Mouse (Mus musculus): ENCODE results near the gene Ripor2. TPM values are rescaled to one million over a fixed set of nuclear protein-coding genes. Genes with fewer than 3 reads are reported as not detected.

Gene Ripor2
- 34.3 and 36.5 TPM in 2 replicates for polyA plus RNA-seq (2012; rRNA removed)

GRCm38 (mm10) chr13:24581833-24582232, at the start of gene Ripor2:
Gene Ripor2, plus strand, starts transcription at chr13:24582189.
- no peaks in the 10 kb centered on the region for H3K36me3 ChIP-seq (ENCODE audit: control insufficient read depth, insufficient read depth, low read length)
- WGBS, result 96% methylated on average over 10 of the region's 10 CpGs
- H3K27me3 ChIP-seq (ENCODE audit: control insufficient read depth, insufficient read depth, low read length), result no peaks in the 10 kb centered on the region
- TF ChIP-seq CTCF (IDR thresholded peaks at IDR 0.05; ENCODE audit: borderline replicate concordance, control insufficient read depth, extremely low read depth, insufficient read depth, low read length, poor library complexity) (no peak), POLR2A (IDR thresholded peaks at IDR 0.05; ENCODE audit: control insufficient read depth, extremely low read depth, insufficient read depth, low read length, poor library complexity) (no peak)
- DNase-seq, result no peak
- no peak within 1 kb of the TSS for H3K4me3 ChIP-seq (ENCODE audit: control insufficient read depth, insufficient read depth, low read length)
- H3K4me1 ChIP-seq (replicated peaks; ENCODE audit: control insufficient read depth, insufficient read depth, low read length), result peaks cover 2% of the 10 kb centered on the region
- H3K27ac ChIP-seq (ENCODE audit: control insufficient read depth, insufficient read depth, low read length), result no peak within 1 kb of the TSS

GRCm38 (mm10) chr13:24536531-24537167, 45.3 kb upstream of the Ripor2 start:
- DNase-seq, result no peak
- Histone ChIP-seq H3K4me3 (ENCODE audit: control insufficient read depth, insufficient read depth, low read length) (no peak overlapping the region), H3K27ac (ENCODE audit: control insufficient read depth, insufficient read depth, low read length) (no peak overlapping the region), H3K27me3 (ENCODE audit: control insufficient read depth, insufficient read depth, low read length) (no peaks in the 10 kb centered on the region), H3K36me3 (ENCODE audit: control insufficient read depth, insufficient read depth, low read length) (no peaks in the 10 kb centered on the region), H3K4me1 (replicated peaks; ENCODE audit: control insufficient read depth, insufficient read depth, low read length) (0 out of 2 replicates have a peak, but pooled peaks cover 3% of the 10 kb centered on the region)
- no peak for TF ChIP-seq CTCF (IDR thresholded peaks at IDR 0.05; ENCODE audit: borderline replicate concordance, control insufficient read depth, extremely low read depth, insufficient read depth, low read length, poor library complexity)
- no peak for TF ChIP-seq POLR2A (IDR thresholded peaks at IDR 0.05; ENCODE audit: control insufficient read depth, extremely low read depth, insufficient read depth, low read length, poor library complexity)
- WGBS, result 92% methylated on average over 6 of the region's 6 CpGs

GRCm38 (mm10) chr13:24538012-24538411, 44.0 kb upstream of the Ripor2 start:
- H3K4me1 ChIP-seq (replicated peaks; ENCODE audit: control insufficient read depth, insufficient read depth, low read length), result 0 out of 2 replicates have a peak, but pooled peaks cover 3% of the 10 kb centered on the region
- TF ChIP-seq POLR2A (IDR thresholded peaks at IDR 0.05; ENCODE audit: control insufficient read depth, extremely low read depth, insufficient read depth, low read length, poor library complexity) (no peak), CTCF (IDR thresholded peaks at IDR 0.05; ENCODE audit: borderline replicate concordance, control insufficient read depth, extremely low read depth, insufficient read depth, low read length, poor library complexity) (no peak)
- H3K27ac ChIP-seq (ENCODE audit: control insufficient read depth, insufficient read depth, low read length), result no peak overlapping the region
- 91% methylated on average over 2 of the region's 2 CpGs for WGBS
- no peak for DNase-seq
- H3K36me3 ChIP-seq (ENCODE audit: control insufficient read depth, insufficient read depth, low read length), result no peaks in the 10 kb centered on the region
- H3K4me3 ChIP-seq (ENCODE audit: control insufficient read depth, insufficient read depth, low read length), result no peak overlapping the region
- no peaks in the 10 kb centered on the region for H3K27me3 ChIP-seq (ENCODE audit: control insufficient read depth, insufficient read depth, low read length)

DNA sequence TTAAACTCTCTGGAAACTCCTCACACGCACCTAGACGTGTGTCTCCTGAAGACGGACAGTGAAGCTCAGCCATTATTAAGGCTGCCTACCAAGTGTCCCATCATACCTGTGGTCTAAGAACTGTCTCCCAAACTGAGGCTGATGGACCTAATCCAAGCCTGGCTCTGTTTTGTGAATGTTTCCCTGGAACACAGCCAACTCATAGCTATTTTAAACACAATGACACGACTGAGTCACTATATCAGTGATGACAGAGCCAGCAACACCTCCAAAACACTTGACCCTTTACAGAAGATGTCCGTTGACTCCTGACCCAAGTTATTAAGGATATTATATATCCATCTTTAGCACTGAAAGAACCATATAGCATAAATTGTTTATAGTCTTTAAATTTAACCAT, 43.0 kb upstream of the Ripor2 start:
- Histone ChIP-seq H3K4me1 (replicated peaks; ENCODE audit: control insufficient read depth, insufficient read depth, low read length) (0 out of 2 replicates have a peak, but pooled peaks cover 3% of the 10 kb centered on the region), H3K27me3 (ENCODE audit: control insufficient read depth, insufficient read depth, low read length) (no peaks in the 10 kb centered on the region), H3K36me3 (ENCODE audit: control insufficient read depth, insufficient read depth, low read length) (no peaks in the 10 kb centered on the region), H3K4me3 (ENCODE audit: control insufficient read depth, insufficient read depth, low read length) (no peak overlapping the region), H3K27ac (ENCODE audit: control insufficient read depth, insufficient read depth, low read length) (no peak overlapping the region)
- no peak for TF ChIP-seq CTCF (IDR thresholded peaks at IDR 0.05; ENCODE audit: borderline replicate concordance, control insufficient read depth, extremely low read depth, insufficient read depth, low read length, poor library complexity)
- no peak for TF ChIP-seq POLR2A (IDR thresholded peaks at IDR 0.05; ENCODE audit: control insufficient read depth, extremely low read depth, insufficient read depth, low read length, poor library complexity)
- no peak for DNase-seq
- 91% methylated on average over 5 of the region's 5 CpGs for WGBS

- no peak for TF ChIP-seq CTCF (IDR thresholded peaks at IDR 0.05; ENCODE audit: borderline replicate concordance, control insufficient read depth, extremely low read depth, insufficient read depth, low read length, poor library complexity)
- TF ChIP-seq POLR2A (IDR thresholded peaks at IDR 0.05; ENCODE audit: control insufficient read depth, extremely low read depth, insufficient read depth, low read length, poor library complexity), result no peak
- Histone ChIP-seq H3K27ac (ENCODE audit: control insufficient read depth, insufficient read depth, low read length) (no peak overlapping the region), H3K4me1 (replicated peaks; ENCODE audit: control insufficient read depth, insufficient read depth, low read length) (peaks cover 37% of the 10 kb centered on the region), H3K4me3 (ENCODE audit: control insufficient read depth, insufficient read depth, low read length) (no peak overlapping the region), H3K36me3 (ENCODE audit: control insufficient read depth, insufficient read depth, low read length) (no peaks in the 10 kb centered on the region), H3K27me3 (ENCODE audit: control insufficient read depth, insufficient read depth, low read length) (no peaks in the 10 kb centered on the region)
- no peak for DNase-seq
- WGBS, result 86% methylated on average over 1 of the region's 1 CpGs
Measured at GRCm38 (mm10) chr13:24545677-24546076, 36.3 kb upstream of the Ripor2 start.

DNA sequence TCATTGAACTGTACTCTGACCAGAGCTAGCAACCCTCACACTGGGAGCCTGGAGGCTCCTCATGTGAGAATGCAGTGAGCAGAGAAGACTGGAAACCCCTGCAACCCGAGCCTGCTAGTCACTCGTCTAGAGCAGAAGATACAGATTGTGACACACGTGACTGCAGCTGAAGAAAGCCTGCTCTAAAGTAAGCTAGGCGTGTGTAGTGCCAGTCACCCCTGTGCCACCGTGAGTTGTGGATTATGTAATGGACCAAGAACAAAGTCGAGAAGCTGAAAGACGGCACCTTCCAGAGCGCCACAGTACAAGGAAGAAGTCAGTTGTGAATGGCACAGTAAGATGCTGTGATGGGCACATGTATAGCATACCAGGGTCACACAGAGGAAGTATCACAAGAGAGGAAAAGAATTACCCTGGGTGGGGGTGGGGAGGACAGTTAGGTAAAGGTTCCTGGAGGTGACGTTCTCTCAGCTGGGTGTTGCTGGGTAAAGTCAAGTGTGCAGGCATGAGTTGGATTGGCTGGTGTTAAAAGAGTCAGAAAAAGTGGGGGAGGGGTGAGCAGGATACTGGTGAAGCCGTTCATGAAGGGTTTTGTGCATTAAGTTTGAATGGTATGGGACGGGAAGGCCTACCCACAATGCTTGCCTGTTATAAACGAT, 35.1 kb upstream of the Ripor2 start:
- H3K4me3 ChIP-seq (ENCODE audit: control insufficient read depth, insufficient read depth, low read length), result no peak overlapping the region
- H3K27me3 ChIP-seq (ENCODE audit: control insufficient read depth, insufficient read depth, low read length), result no peaks in the 10 kb centered on the region
- peaks cover 44% of the 10 kb centered on the region for H3K4me1 ChIP-seq (replicated peaks; ENCODE audit: control insufficient read depth, insufficient read depth, low read length)
- H3K36me3 ChIP-seq (ENCODE audit: control insufficient read depth, insufficient read depth, low read length), result no peaks in the 10 kb centered on the region
- peak; percentile 43 for DNase-seq
- 28% methylated on average over 12 of the region's 12 CpGs for WGBS
- peak overlapping the region; percentile 78 for H3K27ac ChIP-seq (ENCODE audit: control insufficient read depth, insufficient read depth, low read length)
- no peak for TF ChIP-seq CTCF (IDR thresholded peaks at IDR 0.05; ENCODE audit: borderline replicate concordance, control insufficient read depth, extremely low read depth, insufficient read depth, low read length, poor library complexity)
- TF ChIP-seq POLR2A (IDR thresholded peaks at IDR 0.05; ENCODE audit: control insufficient read depth, extremely low read depth, insufficient read depth, low read length, poor library complexity), result no peak
